Mouse (Mus musculus): ENCODE measurements at regions not wholly inside any gene's neighbourhood (a gene's known extent, or its start where the extent isn't known, plus 50 kb on each side); places are given as distances from the start of the nearest gene placed in this dataset.
A peak's percentile ranks its signal among the peaks of the same experiment; 100 is the strongest.

GRCm38 (mm10) chr16:44660996-44661876 is 62.9 kb upstream of the Nepro start:
- Histone ChIP-seq H3K4me1 (replicated peaks; ENCODE audit: control insufficient read depth, insufficient read depth, low read length) (peaks cover 21% of the 10 kb centered on the region), H3K4me2 (ENCODE audit: low read length) (no peak overlapping the region), H3K9ac (replicated peaks; ENCODE audit: low read depth, low read length) (no peak overlapping the region), H3K36me3 (ENCODE audit: control insufficient read depth, insufficient read depth) (no peaks in the 10 kb centered on the region), H3K9me3 (ENCODE audit: control insufficient read depth, low read length) (no peaks in the 10 kb centered on the region), H3K27me3 (replicated peaks; ENCODE audit: control insufficient read depth, insufficient read depth, low read length) (no peaks in the 10 kb centered on the region), H3K4me3 (replicated peaks; ENCODE audit: low read length) (no peak overlapping the region), H3K27ac (ENCODE audit: low read length) (peak overlapping the region; percentile 35; the same call in 1 of the 2 replicates)
- 5% methylated on average over 4 of the region's 4 CpGs for WGBS
- ATAC-seq: peak; percentile 85

- Histone ChIP-seq H3K27ac (ENCODE audit: low read length) (no peak overlapping the region), H3K36me3 (ENCODE audit: control insufficient read depth, insufficient read depth) (no peaks in the 10 kb centered on the region), H3K4me2 (ENCODE audit: low read length) (no peak overlapping the region), H3K9me3 (ENCODE audit: control insufficient read depth, low read length) (no peaks in the 10 kb centered on the region), H3K27me3 (replicated peaks; ENCODE audit: control insufficient read depth, insufficient read depth, low read length) (no peaks in the 10 kb centered on the region), H3K4me1 (replicated peaks; ENCODE audit: control insufficient read depth, insufficient read depth, low read length) (peaks cover 13% of the 10 kb centered on the region), H3K4me3 (replicated peaks; ENCODE audit: low read length) (no peak overlapping the region), H3K9ac (replicated peaks; ENCODE audit: low read depth, low read length) (no peak overlapping the region)
- ATAC-seq: no peak
- WGBS: 30% methylated on average over 8 of the region's 8 CpGs
Observed at GRCm38 (mm10) chr16:44658306-44658705, 65.8 kb upstream of the Nepro start.

- H3K27me3 ChIP-seq (replicated peaks; ENCODE audit: control insufficient read depth, insufficient read depth, low read length): no peaks in the 10 kb centered on the region
- no peak overlapping the region for H3K4me2 ChIP-seq (ENCODE audit: low read length)
- H3K9me3 ChIP-seq (ENCODE audit: control insufficient read depth, low read length): no peaks in the 10 kb centered on the region
- H3K27ac ChIP-seq (ENCODE audit: low read length): no peak overlapping the region
- peaks cover 7% of the 10 kb centered on the region for H3K4me1 ChIP-seq (replicated peaks; ENCODE audit: control insufficient read depth, insufficient read depth, low read length)
- H3K36me3 ChIP-seq (ENCODE audit: control insufficient read depth, insufficient read depth): no peaks in the 10 kb centered on the region
- ATAC-seq: no peak
- no peak overlapping the region for H3K9ac ChIP-seq (replicated peaks; ENCODE audit: low read depth, low read length)
- no peak overlapping the region for H3K4me3 ChIP-seq (replicated peaks; ENCODE audit: low read length)
- WGBS: 100% methylated on average over 1 of the region's 1 CpGs
Observed at GRCm38 (mm10) chr16:44656181-44656580, 67.9 kb upstream of the Nepro start.

- Histone ChIP-seq H3K9ac (replicated peaks; ENCODE audit: low read depth, low read length) (no peak overlapping the region), H3K4me1 (replicated peaks; ENCODE audit: control insufficient read depth, insufficient read depth, low read length) (peaks cover 4% of the 10 kb centered on the region), H3K36me3 (ENCODE audit: control insufficient read depth, insufficient read depth) (no peaks in the 10 kb centered on the region), H3K27me3 (replicated peaks; ENCODE audit: control insufficient read depth, insufficient read depth, low read length) (no peaks in the 10 kb centered on the region), H3K27ac (ENCODE audit: low read length) (no peak overlapping the region), H3K9me3 (ENCODE audit: control insufficient read depth, low read length) (no peaks in the 10 kb centered on the region), H3K4me2 (ENCODE audit: low read length) (no peak overlapping the region), H3K4me3 (replicated peaks; ENCODE audit: low read length) (no peak overlapping the region)
- ATAC-seq: no peak
- WGBS: 84% methylated on average over 3 of the region's 3 CpGs
Observed at GRCm38 (mm10) chr16:44655306-44655705, 68.8 kb upstream of the Nepro start.

- no peak for ATAC-seq
Observed at GRCm38 (mm10) chr16:44648547-44649223, 75.4 kb upstream of the Nepro start.

GRCm38 (mm10) chr16:44643992-44644391 is 80.1 kb upstream of the Nepro start:
- Histone ChIP-seq H3K27me3 (replicated peaks; ENCODE audit: control insufficient read depth, insufficient read depth, low read length) (no peaks in the 10 kb centered on the region), H3K4me3 (replicated peaks; ENCODE audit: low read length) (no peak overlapping the region), H3K4me2 (ENCODE audit: low read length) (no peak overlapping the region), H3K9ac (replicated peaks; ENCODE audit: low read depth, low read length) (no peak overlapping the region), H3K27ac (ENCODE audit: low read length) (no peak overlapping the region), H3K4me1 (replicated peaks; ENCODE audit: control insufficient read depth, insufficient read depth, low read length) (peaks cover 5% of the 10 kb centered on the region), H3K9me3 (ENCODE audit: control insufficient read depth, low read length) (no peaks in the 10 kb centered on the region), H3K36me3 (ENCODE audit: control insufficient read depth, insufficient read depth) (no peaks in the 10 kb centered on the region)
- ATAC-seq: peak; percentile 63
- whole genome bisulfite sequencing: 4% methylated on average over 4 of the region's 4 CpGs

More at GRCm38 (mm10) chr16:44648547-44649223, 75.4 kb upstream of the Nepro start:
- no peak overlapping the region for H3K27ac ChIP-seq (ENCODE audit: low read length)
- no peaks in the 10 kb centered on the region for H3K27me3 ChIP-seq (replicated peaks; ENCODE audit: control insufficient read depth, insufficient read depth, low read length)
- peaks cover 4% of the 10 kb centered on the region for H3K4me1 ChIP-seq (replicated peaks; ENCODE audit: control insufficient read depth, insufficient read depth, low read length)
- H3K9me3 ChIP-seq (ENCODE audit: control insufficient read depth, low read length): no peaks in the 10 kb centered on the region
- no peak overlapping the region for H3K4me2 ChIP-seq (ENCODE audit: low read length)
- no peaks in the 10 kb centered on the region for H3K36me3 ChIP-seq (ENCODE audit: control insufficient read depth, insufficient read depth)
- WGBS: 73% methylated on average over 2 of the region's 2 CpGs
- no peak overlapping the region for H3K4me3 ChIP-seq (replicated peaks; ENCODE audit: low read length)
- no peak overlapping the region for H3K9ac ChIP-seq (replicated peaks; ENCODE audit: low read depth, low read length)

- Histone ChIP-seq H3K4me1 (replicated peaks; ENCODE audit: control insufficient read depth, insufficient read depth, low read length) (peaks cover 14% of the 10 kb centered on the region), H3K27ac (ENCODE audit: low read length) (no peak overlapping the region), H3K4me3 (replicated peaks; ENCODE audit: low read length) (no peak overlapping the region), H3K27me3 (replicated peaks; ENCODE audit: control insufficient read depth, insufficient read depth, low read length) (no peaks in the 10 kb centered on the region), H3K36me3 (ENCODE audit: control insufficient read depth, insufficient read depth) (no peaks in the 10 kb centered on the region), H3K9ac (replicated peaks; ENCODE audit: low read depth, low read length) (no peak overlapping the region), H3K4me2 (ENCODE audit: low read length) (no peak overlapping the region), H3K9me3 (ENCODE audit: control insufficient read depth, low read length) (no peaks in the 10 kb centered on the region)
- no peak for ATAC-seq
- WGBS: 86% methylated on average over 3 of the region's 3 CpGs
Observed at GRCm38 (mm10) chr16:44637100-44637499, 78.4 kb upstream of the Boc start.

GRCm38 (mm10) chr16:44634486-44634885 is 75.8 kb upstream of the Boc start:
- Histone ChIP-seq H3K36me3 (ENCODE audit: control insufficient read depth, insufficient read depth) (no peaks in the 10 kb centered on the region), H3K4me1 (replicated peaks; ENCODE audit: control insufficient read depth, insufficient read depth, low read length) (peaks cover 22% of the 10 kb centered on the region), H3K4me2 (ENCODE audit: low read length) (no peak overlapping the region), H3K27ac (ENCODE audit: low read length) (no peak overlapping the region), H3K4me3 (replicated peaks; ENCODE audit: low read length) (no peak overlapping the region), H3K9me3 (ENCODE audit: control insufficient read depth, low read length) (no peaks in the 10 kb centered on the region), H3K9ac (replicated peaks; ENCODE audit: low read depth, low read length) (no peak overlapping the region), H3K27me3 (replicated peaks; ENCODE audit: control insufficient read depth, insufficient read depth, low read length) (no peaks in the 10 kb centered on the region)
- 97% methylated on average over 4 of the region's 4 CpGs for WGBS
- ATAC-seq: no peak

GRCm38 (mm10) chr16:44633059-44633667 is 74.5 kb upstream of the Boc start:
- Histone ChIP-seq H3K9me3 (ENCODE audit: control insufficient read depth, low read length) (no peaks in the 10 kb centered on the region), H3K4me1 (replicated peaks; ENCODE audit: control insufficient read depth, insufficient read depth, low read length) (peaks cover 22% of the 10 kb centered on the region), H3K36me3 (ENCODE audit: control insufficient read depth, insufficient read depth) (no peaks in the 10 kb centered on the region), H3K4me3 (replicated peaks; ENCODE audit: low read length) (no peak overlapping the region), H3K4me2 (ENCODE audit: low read length) (peak overlapping the region; percentile 15), H3K9ac (replicated peaks; ENCODE audit: low read depth, low read length) (no peak overlapping the region), H3K27me3 (replicated peaks; ENCODE audit: control insufficient read depth, insufficient read depth, low read length) (no peaks in the 10 kb centered on the region), H3K27ac (ENCODE audit: low read length) (peak overlapping the region; percentile 84)
- no peak for ATAC-seq
- 32% methylated on average over 9 of the region's 9 CpGs for WGBS
